ENCODE assay signal across 10 mouse cellular contexts in genomic region chr12:85986540-85987443, GRCm38 (mm10).
A peak's percentile ranks its signal among the peaks of the same experiment; 100 is the strongest.
DNase-seq lines count a peak whose midpoint lies in the region; ATAC-seq lines count a peak whose summit lies in the region.
"Had no signal": no experiment of that assay in that cellular context is flagged by ENCODE, and none has a peak within 500 bp of the region (broad histone marks: within the 10 kb centered on the region; RNA-seq: fewer than 3 reads in every experiment).

No protein-coding gene starts in this region.

- peak overlapping the region; percentile 64 for H3K27ac ChIP-seq in hindbrain, embryonic 13.5 days
- no peak overlapping the region for H3K27ac ChIP-seq in hindbrain, embryonic 10.5 days
- peak overlapping the region; percentile 23; the same call in 1 of the 2 replicates for H3K27ac ChIP-seq in hindbrain, embryonic 14.5 days
- H3K27ac ChIP-seq in neural tube, embryonic 15.5 days (replicated peaks) = 0 out of 2 replicates have a peak overlapping the region, but pooled peaks have one; percentile 23
- H3K27ac ChIP-seq: embryonic facial prominence, embryonic 13.5 days had no signal

- peak overlapping the region; percentile 17; the same call in 1 of the 2 replicates for H3K4me2 ChIP-seq in hindbrain, embryonic 13.5 days
- H3K4me2 ChIP-seq in hindbrain, embryonic 14.5 days (replicated peaks) = peak overlapping the region; percentile 15; the same call in 1 of the 2 replicates
- 0 out of 2 replicates have a peak overlapping the region, but pooled peaks have one; percentile 8 for H3K4me2 ChIP-seq in neural tube, embryonic 15.5 days
- H3K4me2 ChIP-seq: embryonic facial prominence, embryonic 13.5 days had no signal

- peak overlapping the region; percentile 35; the same call in 1 of the 2 replicates for H3K9ac ChIP-seq in hindbrain, embryonic 13.5 days
- no peak overlapping the region for H3K9ac ChIP-seq in hindbrain, embryonic 14.5 days
- H3K9ac ChIP-seq in neural tube, embryonic 15.5 days (replicated peaks) = no peak overlapping the region
- H3K9ac ChIP-seq: embryonic facial prominence, embryonic 13.5 days had no signal

- H3K9me3 ChIP-seq in hindbrain, embryonic 13.5 days = no peaks in the 10 kb centered on the region
- H3K9me3 ChIP-seq in hindbrain, embryonic 10.5 days = no peaks in the 10 kb centered on the region
- H3K9me3 ChIP-seq in hindbrain, embryonic 14.5 days (ENCODE audit: control insufficient read depth, low read length) = no peaks in the 10 kb centered on the region
- H3K9me3 ChIP-seq in neural tube, embryonic 15.5 days (replicated peaks) = no peaks in the 10 kb centered on the region
- H3K9me3 ChIP-seq: embryonic facial prominence, embryonic 13.5 days had no signal

- 42% methylated on average over 13 of the region's 13 CpGs for WGBS in hindbrain, embryonic 13.5 days
- WGBS in hindbrain, embryonic 10.5 days = 80% methylated on average over 13 of the region's 13 CpGs
- WGBS in hindbrain, embryonic 14.5 days = 37% methylated on average over 13 of the region's 13 CpGs
- WGBS in neural tube, embryonic 15.5 days = 33% methylated on average over 13 of the region's 13 CpGs

- no peak for DNase-seq in hindbrain, embryonic 10.5 days (ENCODE audit: low spot score)
- DNase-seq in testis, postnatal 14 days (ENCODE audit: low spot score) = peak; percentile 25
- no peak for DNase-seq in testis, postnatal 10 days (ENCODE audit: low spot score)
- peak; percentile 58 for DNase-seq in hindbrain, embryonic 14.5 days (ENCODE audit: low spot score)
- no peak for DNase-seq in left cerebral cortex, adult 11 months (ENCODE audit: low spot score)
- DNase-seq: layer of hippocampus, postnatal 36 days had no signal

- peak; percentile 49; the same call in 1 of the 2 replicates for ATAC-seq in hindbrain, embryonic 13.5 days (ENCODE audit: low FRiP score)
- ATAC-seq in hindbrain, embryonic 14.5 days (ENCODE audit: low FRiP score) = no peak
- ATAC-seq in neural tube, embryonic 15.5 days (ENCODE audit: low FRiP score) = no peak; the same call in 1 of the 2 replicates
- no peak for ATAC-seq in frontal cortex, adult (ENCODE audit: low TSS enrichment)

- H3K36me3 ChIP-seq in hindbrain, embryonic 13.5 days = no peaks in the 10 kb centered on the region
- H3K36me3 ChIP-seq in hindbrain, embryonic 10.5 days = no peaks in the 10 kb centered on the region
- no peaks in the 10 kb centered on the region for H3K36me3 ChIP-seq in hindbrain, embryonic 14.5 days (replicated peaks; ENCODE audit: control insufficient read depth, insufficient read depth)
- H3K36me3 ChIP-seq in neural tube, embryonic 15.5 days = no peaks in the 10 kb centered on the region
- H3K36me3 ChIP-seq: embryonic facial prominence, embryonic 13.5 days had no signal

- no peaks in the 10 kb centered on the region for H3K27me3 ChIP-seq in hindbrain, embryonic 13.5 days
- no peaks in the 10 kb centered on the region for H3K27me3 ChIP-seq in hindbrain, embryonic 10.5 days (ENCODE audit: insufficient read depth, poor library complexity, severe bottlenecking)
- no peaks in the 10 kb centered on the region for H3K27me3 ChIP-seq in hindbrain, embryonic 14.5 days (ENCODE audit: control insufficient read depth, insufficient read depth, low read length)
- H3K27me3 ChIP-seq in neural tube, embryonic 15.5 days (replicated peaks) = no peaks in the 10 kb centered on the region
- H3K27me3 ChIP-seq: embryonic facial prominence, embryonic 13.5 days had no signal

- H3K4me1 ChIP-seq in hindbrain, embryonic 13.5 days (replicated peaks) = peaks cover 22% of the 10 kb centered on the region
- H3K4me1 ChIP-seq in hindbrain, embryonic 10.5 days (replicated peaks) = 0 out of 2 replicates have a peak, but pooled peaks cover 3% of the 10 kb centered on the region
- peaks cover 24% of the 10 kb centered on the region; the same call in 1 of the 2 replicates for H3K4me1 ChIP-seq in hindbrain, embryonic 14.5 days (replicated peaks; ENCODE audit: control insufficient read depth, insufficient read depth, low read length)
- H3K4me1 ChIP-seq in neural tube, embryonic 15.5 days = peaks cover 19% of the 10 kb centered on the region

- no peak overlapping the region for H3K4me3 ChIP-seq in hindbrain, embryonic 13.5 days
- no peak overlapping the region for H3K4me3 ChIP-seq in hindbrain, embryonic 10.5 days
- H3K4me3 ChIP-seq in hindbrain, embryonic 14.5 days (replicated peaks; ENCODE audit: low read length) = no peak overlapping the region
- H3K4me3 ChIP-seq in neural tube, embryonic 15.5 days (replicated peaks) = no peak overlapping the region
- H3K4me3 ChIP-seq: embryonic facial prominence, embryonic 13.5 days had no signal

Comparison
In these comparisons a context has a peak if more than half of its experiments do, and no peak if none do; other contexts are left out.
1. DNase-seq: peak in testis, postnatal 14 days (single experiment) and hindbrain, embryonic 14.5 days (single experiment); none in hindbrain, embryonic 10.5 days (single experiment), testis, postnatal 10 days (single experiment) and left cerebral cortex, adult 11 months (single experiment).
2. Peak in every context shown above with its lines, with median percentiles within 50 percentile points of each other: H3K4me2 ChIP-seq.